Mouse (Mus musculus): ENCODE results near the gene Prss16. TPM values are rescaled to one million over a fixed set of nuclear protein-coding genes. Genes with fewer than 3 reads are reported as not detected.
A peak's percentile ranks its signal among the peaks of the same experiment; 100 is the strongest.
"Not testable (repeated sequence)": the region's sequence is repeated elsewhere in the genome, so short reads cannot be mapped to it uniquely, and the experiment has no call there.

Prss16 gene
- polyA plus RNA-seq, 1 experiment from 2014 or later = 0.20 TPM

DNA sequence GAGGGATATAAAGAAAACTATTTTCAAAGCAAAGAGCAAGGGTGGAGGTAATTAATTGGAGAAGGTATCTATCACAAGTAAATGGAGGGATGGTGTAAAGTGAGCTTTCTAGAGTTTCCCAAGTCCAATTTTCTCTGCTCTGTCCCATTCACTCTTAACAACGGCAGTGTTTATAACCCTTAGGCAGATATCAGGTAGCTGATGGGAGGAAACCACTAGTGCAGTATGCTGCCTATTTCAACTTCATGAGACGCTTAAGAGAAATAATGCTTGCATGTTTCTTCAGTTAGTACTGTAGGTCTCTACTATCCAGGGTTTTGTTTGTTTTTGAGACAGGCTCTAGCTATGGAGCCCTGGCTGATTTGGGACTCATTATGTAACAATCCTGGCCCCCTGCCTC lies 27.9 kb upstream of the Prss16 start:
- Histone ChIP-seq H3K9me3 (ENCODE audit: control insufficient read depth, low read length) (no peaks in the 10 kb centered on the region), H3K36me3 (ENCODE audit: control insufficient read depth, insufficient read depth, low read length) (no peaks in the 10 kb centered on the region), H3K27ac (replicated peaks; ENCODE audit: low read depth, low read length) (peak overlapping the region; percentile 56; the same call in 1 of the 2 replicates), H3K4me2 (ENCODE audit: low read depth, severe bottlenecking) (peak overlapping the region; percentile 20; the same call in 1 of the 2 replicates), H3K4me3 (ENCODE audit: low read depth, low read length) (no peak overlapping the region), H3K4me1 (ENCODE audit: control insufficient read depth, insufficient read depth, low read length) (peaks cover 7% of the 10 kb centered on the region), H3K27me3 (ENCODE audit: control insufficient read depth, insufficient read depth, low read length) (no peaks in the 10 kb centered on the region), H3K9ac (ENCODE audit: low read length) (no peak overlapping the region)
- DNase-seq (ENCODE audit: low spot score) (no peak), ATAC-seq (ENCODE audit: insufficient number of reproducible peaks, low FRiP score, low TSS enrichment, low read depth) (no peak)
- WGBS = 67% methylated on average over 2 of the region's 2 CpGs

DNA sequence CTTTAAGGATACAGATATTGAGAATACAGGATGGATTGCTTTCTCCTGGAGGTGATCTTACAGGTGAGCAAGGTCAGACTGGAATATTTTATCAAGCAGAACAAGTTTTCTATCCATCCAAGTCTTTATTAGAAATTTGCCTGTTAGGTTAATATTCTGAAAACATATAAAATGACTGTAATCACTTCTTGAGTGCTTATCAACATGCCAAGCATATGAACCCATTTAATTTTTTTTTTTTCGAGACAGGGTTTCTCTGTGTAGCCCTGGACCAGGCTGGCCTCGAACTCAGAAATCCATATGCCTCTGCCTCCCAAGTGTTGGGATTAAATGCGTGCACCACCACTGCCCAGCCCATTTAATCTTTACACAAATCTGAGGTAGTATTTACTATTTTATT lies 27.4 kb upstream of the Prss16 start:
- ATAC-seq (ENCODE audit: insufficient number of reproducible peaks, low FRiP score, low TSS enrichment, low read depth) = no peak
- H3K27ac ChIP-seq (replicated peaks; ENCODE audit: low read depth, low read length) = peak overlapping the region; percentile 96
- DNase-seq (ENCODE audit: low spot score) = no peak
- H3K36me3 ChIP-seq (ENCODE audit: control insufficient read depth, insufficient read depth, low read length) = no peaks in the 10 kb centered on the region
- H3K4me3 ChIP-seq (ENCODE audit: low read depth, low read length) = peak overlapping the region; percentile 37; the same call in 1 of the 2 replicates
- H3K27me3 ChIP-seq (ENCODE audit: control insufficient read depth, insufficient read depth, low read length) = no peaks in the 10 kb centered on the region
- 65% methylated on average over 3 of the region's 3 CpGs for WGBS
- H3K9me3 ChIP-seq (ENCODE audit: control insufficient read depth, low read length) = no peaks in the 10 kb centered on the region
- peaks cover 7% of the 10 kb centered on the region for H3K4me1 ChIP-seq (ENCODE audit: control insufficient read depth, insufficient read depth, low read length)
- H3K9ac ChIP-seq (ENCODE audit: low read length) = peak overlapping the region; percentile 79
- peak overlapping the region; percentile 62 for H3K4me2 ChIP-seq (ENCODE audit: low read depth, severe bottlenecking)

DNA sequence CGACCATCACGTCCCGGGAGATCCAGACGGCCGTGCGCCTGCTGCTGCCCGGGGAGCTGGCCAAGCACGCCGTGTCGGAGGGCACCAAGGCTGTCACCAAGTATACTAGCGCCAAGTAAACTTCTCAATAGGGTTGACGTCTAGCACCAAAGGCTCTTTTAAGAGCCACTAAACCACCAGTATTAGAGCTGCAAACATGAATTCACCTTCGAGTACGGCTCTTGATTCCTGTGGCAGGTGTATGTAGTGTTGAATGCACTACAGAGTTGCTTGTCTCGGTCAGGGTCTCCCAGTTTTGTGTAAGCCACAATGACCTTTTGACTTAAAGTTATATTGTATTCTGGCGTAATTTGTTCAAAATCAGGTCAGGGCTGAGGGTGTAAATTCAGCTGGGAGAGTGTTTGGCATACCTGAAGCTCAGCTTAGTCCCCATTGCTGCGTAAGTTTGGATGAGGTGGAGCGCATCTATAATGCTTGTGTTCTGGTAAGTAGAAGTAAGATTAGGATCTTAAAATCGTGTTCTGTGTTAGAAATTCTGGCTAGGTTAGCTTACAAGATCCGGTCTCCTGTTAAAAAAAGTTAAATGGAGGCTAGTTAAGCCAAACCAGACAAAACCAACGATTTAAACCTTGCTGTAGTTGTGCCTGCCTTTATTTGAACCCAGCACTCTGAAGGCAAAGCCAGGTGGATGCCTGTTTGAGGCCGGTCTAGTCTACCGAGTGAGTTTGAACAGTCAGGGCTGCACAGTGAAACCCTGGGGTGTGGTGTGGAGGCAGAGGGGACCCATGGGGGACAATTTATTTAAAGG lies 26.8 kb upstream of the Prss16 start:
- 5% methylated on average over 17 of the region's 23 CpGs for WGBS
- peak; percentile 76 for DNase-seq (ENCODE audit: low spot score)
- H3K27ac ChIP-seq (replicated peaks; ENCODE audit: low read depth, low read length) = peak overlapping the region; percentile 96
- peaks cover 7% of the 10 kb centered on the region for H3K4me1 ChIP-seq (ENCODE audit: control insufficient read depth, insufficient read depth, low read length)
- H3K4me3 ChIP-seq (ENCODE audit: low read depth, low read length) = peak overlapping the region; percentile 37
- peak overlapping the region; percentile 79 for H3K9ac ChIP-seq (ENCODE audit: low read length)
- ATAC-seq (ENCODE audit: insufficient number of reproducible peaks, low FRiP score, low TSS enrichment, low read depth) = 0 out of 2 replicates have a peak, but pooled peaks have one; percentile 0
- no peaks in the 10 kb centered on the region for H3K27me3 ChIP-seq (ENCODE audit: control insufficient read depth, insufficient read depth, low read length)
- H3K4me2 ChIP-seq (ENCODE audit: low read depth, severe bottlenecking) = peak overlapping the region; percentile 62
- H3K9me3 ChIP-seq (ENCODE audit: control insufficient read depth, low read length) = no peaks in the 10 kb centered on the region
- no peaks in the 10 kb centered on the region for H3K36me3 ChIP-seq (ENCODE audit: control insufficient read depth, insufficient read depth, low read length)

DNA sequence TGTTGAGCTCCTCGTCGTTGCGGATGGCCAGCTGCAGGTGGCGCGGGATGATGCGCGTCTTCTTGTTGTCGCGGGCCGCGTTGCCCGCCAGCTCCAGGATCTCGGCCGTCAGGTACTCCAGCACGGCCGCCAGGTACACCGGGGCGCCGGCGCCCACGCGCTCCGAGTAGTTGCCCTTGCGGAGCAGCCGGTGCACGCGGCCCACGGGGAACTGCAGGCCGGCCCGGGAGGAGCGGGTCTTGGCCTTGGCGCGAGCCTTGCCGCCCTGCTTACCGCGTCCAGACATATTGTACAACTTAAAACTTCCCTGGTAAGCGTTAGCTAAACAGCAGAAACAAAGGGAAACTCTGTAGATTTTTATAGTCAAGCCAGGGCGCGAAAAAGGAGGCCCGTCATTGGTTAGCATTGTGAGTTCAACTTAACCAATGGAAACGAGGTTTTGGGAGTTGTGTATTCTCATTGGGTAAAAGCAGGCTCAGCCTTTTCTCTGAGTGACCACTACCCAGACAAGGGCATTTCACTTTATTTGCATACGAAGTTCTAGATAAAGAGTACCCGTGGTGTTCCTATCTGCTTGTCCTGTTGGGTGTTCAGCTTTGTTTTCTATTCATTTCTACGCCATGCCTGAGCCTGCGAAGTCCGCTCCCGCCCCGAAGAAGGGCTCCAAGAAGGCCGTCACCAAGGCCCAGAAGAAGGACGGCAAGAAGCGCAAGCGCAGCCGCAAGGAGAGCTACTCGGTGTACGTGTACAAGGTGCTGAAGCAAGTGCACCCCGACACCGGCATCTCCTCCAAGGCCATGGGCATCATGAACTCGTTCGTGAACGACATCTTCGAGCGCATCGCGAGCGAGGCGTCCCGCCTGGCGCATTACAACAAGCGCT lies 26.0 kb upstream of the Prss16 start, which contains the start of the genes Hist1h2ah and Hist1h2bk:
Gene Hist1h2ah (minus strand): TSS at position 302 of the 882 bp plus-strand sequence.
Gene Hist1h2bk (plus strand): TSS at position 604 of the 882 bp plus-strand sequence.
- peak within 1 kb of the TSS; percentile 90 for H3K9ac ChIP-seq (ENCODE audit: low read length)
- ATAC-seq (ENCODE audit: insufficient number of reproducible peaks, low FRiP score, low TSS enrichment, low read depth) = peak; percentile 98

DNA sequence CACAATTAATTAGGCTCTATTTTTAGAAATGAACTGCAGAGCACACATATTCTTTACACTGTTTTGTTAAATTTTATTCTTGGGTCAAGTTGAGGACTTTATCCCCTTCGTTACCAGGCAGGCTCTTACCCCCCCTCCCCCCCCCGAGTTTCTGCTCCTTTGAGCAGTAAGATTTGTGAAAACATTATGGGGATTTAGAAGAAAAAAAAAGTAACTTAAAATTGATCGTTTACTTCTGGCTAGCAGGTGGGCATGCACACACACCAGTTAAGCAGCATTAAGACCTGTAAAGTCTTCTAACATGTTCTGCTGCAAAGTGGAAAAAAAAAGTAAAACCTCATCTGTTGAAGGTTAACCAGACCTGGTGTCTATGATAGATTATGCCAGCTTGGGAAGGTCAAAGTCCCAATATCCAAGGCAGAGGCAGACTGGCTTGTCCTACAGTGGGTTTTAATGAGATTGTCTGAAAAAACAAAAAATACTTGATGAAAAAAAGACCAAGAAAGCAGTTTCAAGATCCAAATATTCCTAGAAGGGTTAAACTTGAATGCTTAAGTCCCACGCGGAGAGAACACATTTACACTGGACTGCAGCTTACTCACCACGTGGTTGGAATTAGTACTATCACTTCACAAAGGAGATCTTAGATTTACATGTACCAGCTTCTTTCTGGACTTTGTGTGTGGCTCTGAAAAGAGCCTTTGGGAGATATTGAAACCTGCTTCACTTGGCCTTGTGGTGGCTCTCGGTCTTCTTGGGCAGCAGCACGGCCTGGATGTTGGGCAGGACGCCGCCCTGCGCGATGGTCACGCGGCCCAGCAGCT lies 25.1 kb upstream of the Prss16 start:
- Histone ChIP-seq H3K4me1 (ENCODE audit: control insufficient read depth, insufficient read depth, low read length) (peaks cover 7% of the 10 kb centered on the region), H3K4me3 (ENCODE audit: low read depth, low read length) (peak overlapping the region; percentile 37), H3K4me2 (ENCODE audit: low read depth, severe bottlenecking) (peak overlapping the region; percentile 54), H3K27me3 (ENCODE audit: control insufficient read depth, insufficient read depth, low read length) (no peaks in the 10 kb centered on the region), H3K9me3 (ENCODE audit: control insufficient read depth, low read length) (no peaks in the 10 kb centered on the region), H3K36me3 (ENCODE audit: control insufficient read depth, insufficient read depth, low read length) (no peaks in the 10 kb centered on the region), H3K9ac (ENCODE audit: low read length) (peak overlapping the region; percentile 90), H3K27ac (replicated peaks; ENCODE audit: low read depth, low read length) (peak overlapping the region; percentile 96)
- WGBS = 1% methylated on average over 9 of the region's 14 CpGs
- ATAC-seq (ENCODE audit: insufficient number of reproducible peaks, low FRiP score, low TSS enrichment, low read depth) (no peak), DNase-seq (ENCODE audit: low spot score) (peak; percentile 67)

More for the DNA sequence above, 26.0 kb upstream of the Prss16 start, which contains the start of the genes Hist1h2ah and Hist1h2bk:
- not testable (repeated sequence) for H3K36me3 ChIP-seq (ENCODE audit: control insufficient read depth, insufficient read depth, low read length); H3K9me3 ChIP-seq (ENCODE audit: control insufficient read depth, low read length); H3K27me3 ChIP-seq (ENCODE audit: control insufficient read depth, insufficient read depth, low read length); H3K4me1 ChIP-seq (ENCODE audit: control insufficient read depth, insufficient read depth, low read length)
- H3K27ac ChIP-seq (replicated peaks; ENCODE audit: low read depth, low read length) = peak within 1 kb of the TSS; percentile 96
- peak within 1 kb of the TSS; percentile 37 for H3K4me3 ChIP-seq (ENCODE audit: low read depth, low read length)
- peak; percentile 89 for DNase-seq (ENCODE audit: low spot score)
- peak within 1 kb of the TSS; percentile 62 for H3K4me2 ChIP-seq (ENCODE audit: low read depth, severe bottlenecking)
- WGBS = 0% methylated on average over 23 of the region's 69 CpGs

DNA sequence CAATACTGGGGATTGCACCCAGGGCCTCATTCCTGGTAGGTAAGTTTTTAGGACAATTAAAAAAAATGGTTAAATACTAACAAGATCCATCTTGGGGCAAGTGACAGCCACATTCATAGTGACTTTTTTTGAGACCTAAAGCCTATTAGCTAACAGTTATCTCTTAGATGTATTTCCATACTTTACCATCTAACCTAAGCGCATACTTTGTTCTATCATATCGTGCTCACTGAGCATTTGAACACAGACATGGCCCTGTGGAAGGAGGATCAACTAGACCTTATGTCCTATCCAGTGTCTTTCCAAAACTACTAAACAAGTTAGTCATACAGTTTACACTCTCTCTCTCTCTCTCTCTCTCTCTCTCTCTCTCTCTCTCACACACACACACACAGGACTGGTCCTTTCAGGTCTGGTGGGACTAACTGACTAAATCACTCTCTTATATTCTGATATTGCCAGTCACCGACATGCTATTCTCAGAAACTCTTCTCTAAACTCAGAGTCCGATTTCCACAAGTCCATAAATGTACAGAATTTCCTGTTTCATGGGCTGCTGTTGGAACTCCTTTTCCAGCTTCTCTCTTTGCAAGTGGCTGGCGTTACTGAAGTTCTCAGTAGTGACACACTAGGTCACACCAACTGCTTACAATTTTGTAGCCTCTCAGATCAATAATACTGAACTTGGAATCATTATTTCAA lies 24.4 kb upstream of the Prss16 start:
- peak; percentile 36 for DNase-seq (ENCODE audit: low spot score)

DNA sequence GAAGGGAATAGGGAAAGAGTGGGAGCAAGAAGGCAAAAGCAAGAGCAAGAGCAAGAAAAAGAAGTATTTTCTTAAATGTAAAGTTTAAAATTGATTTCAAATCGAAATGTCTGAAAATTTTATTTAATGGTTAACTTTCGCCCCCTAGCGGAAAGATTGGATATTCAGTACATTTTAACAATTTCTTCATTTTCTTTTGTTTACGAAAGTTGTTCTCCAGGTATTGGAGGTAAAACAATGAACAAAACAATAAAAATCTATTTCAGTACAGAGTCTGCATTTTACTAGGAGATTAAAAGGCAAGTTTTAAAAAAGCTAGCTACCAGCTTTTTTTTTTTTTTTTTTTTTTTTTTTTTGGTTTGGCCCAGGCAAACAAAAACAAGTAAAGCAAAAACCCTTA lies 21.0 kb upstream of the Prss16 start:
- H3K27me3 ChIP-seq (ENCODE audit: control insufficient read depth, insufficient read depth, low read length) = no peaks in the 10 kb centered on the region
- H3K4me2 ChIP-seq (ENCODE audit: low read depth, severe bottlenecking) = no peak overlapping the region
- no peak overlapping the region for H3K9ac ChIP-seq (ENCODE audit: low read length)
- H3K36me3 ChIP-seq (ENCODE audit: control insufficient read depth, insufficient read depth, low read length) = no peaks in the 10 kb centered on the region
- H3K4me3 ChIP-seq (ENCODE audit: low read depth, low read length) = no peak overlapping the region
- ATAC-seq (ENCODE audit: insufficient number of reproducible peaks, low FRiP score, low TSS enrichment, low read depth) (no peak), DNase-seq (ENCODE audit: low spot score) (no peak)
- H3K4me1 ChIP-seq (ENCODE audit: control insufficient read depth, insufficient read depth, low read length) = no peaks in the 10 kb centered on the region
- WGBS = 19% methylated on average over 4 of the region's 4 CpGs
- H3K27ac ChIP-seq (replicated peaks; ENCODE audit: low read depth, low read length) = no peak overlapping the region
- no peaks in the 10 kb centered on the region for H3K9me3 ChIP-seq (ENCODE audit: control insufficient read depth, low read length)

More for the DNA sequence above, 24.4 kb upstream of the Prss16 start:
- ATAC-seq (ENCODE audit: insufficient number of reproducible peaks, low FRiP score, low TSS enrichment, low read depth) = no peak
- Histone ChIP-seq H3K4me3 (ENCODE audit: low read depth, low read length) (peak overlapping the region; percentile 37), H3K4me1 (ENCODE audit: control insufficient read depth, insufficient read depth, low read length) (peaks cover 7% of the 10 kb centered on the region), H3K9ac (ENCODE audit: low read length) (peak overlapping the region; percentile 22; the same call in 1 of the 2 replicates), H3K4me2 (ENCODE audit: low read depth, severe bottlenecking) (peak overlapping the region; percentile 54), H3K36me3 (ENCODE audit: control insufficient read depth, insufficient read depth, low read length) (no peaks in the 10 kb centered on the region), H3K27me3 (ENCODE audit: control insufficient read depth, insufficient read depth, low read length) (no peaks in the 10 kb centered on the region), H3K9me3 (ENCODE audit: control insufficient read depth, low read length) (no peaks in the 10 kb centered on the region), H3K27ac (replicated peaks; ENCODE audit: low read depth, low read length) (peak overlapping the region; percentile 96)
- whole genome bisulfite sequencing = 55% methylated on average over 5 of the region's 5 CpGs
